Mouse (Mus musculus) heart, embryonic 10.5 days (tissue): ENCODE results near the gene Eva1c. TPM values are rescaled to one million over a fixed set of nuclear protein-coding genes. Genes with fewer than 3 reads are reported as not detected.

ENCODE experiments used
- DNase-seq: peaks from one replicate; pipeline ENCODE4 v3.0.0-alpha.2; 2017; ENCODE audit warnings: low spot score
- H3K27ac ChIP-seq: fragments of 300-500 bp; sonication (generic); 2 replicates; pipeline ENCODE4 v1.5.1; 2016; ENCODE audit warnings: mild to moderate bottlenecking
- H3K27me3 ChIP-seq: fragments of 300-500 bp; sonication (generic); 2 replicates; pipeline ENCODE4 v1.6.1; 2016; ENCODE audit warnings: mild to moderate bottlenecking; ENCODE audit not compliant: poor library complexity, insufficient read depth, severe bottlenecking
- H3K36me3 ChIP-seq: fragments of 300-500 bp; sonication (generic); 2 replicates; pipeline ENCODE4 v1.6.1; 2016; ENCODE audit warnings: mild to moderate bottlenecking, moderate library complexity
- H3K4me1 ChIP-seq: fragments of 300-500 bp; sonication (generic); 2 replicates; pipeline ENCODE4 v1.6.1; 2016; ENCODE audit warnings: mild to moderate bottlenecking
- H3K4me3 ChIP-seq: fragments of 300-500 bp; sonication (generic); 2 replicates; pipeline ENCODE4 v1.5.1; 2016; ENCODE audit warnings: mild to moderate bottlenecking, moderate library complexity
- H3K9me3 ChIP-seq: fragments of 300-500 bp; sonication (generic); 2 replicates; pipeline ENCODE4 v1.6.1; 2016; ENCODE audit warnings: mild to moderate bottlenecking, moderate library complexity
- WGBS: fragments of 180-500 bp; shearing (Covaris S2); methylation state at CpG from one replicate; pipeline ENCODE4 v1.1.7; 2016; 5-methylcytosine and 5-hydroxymethylcytosine counted together
- polyA plus RNA-seq: library from polyadenylated mRNA; unstranded; fragments of >200 nt; fragmentation: Nextera tagmentation; extraction: Ambion mirVana; gene quantifications from 2 replicates; pipeline ENCODE4 v1.2.1, GENCODE M21; 2016

Eva1c gene
- polyA plus RNA-seq, 1 experiment from 2014 or later = 1.0 TPM

- 52% methylated on average over 8 of the region's 8 CpGs for WGBS
- Histone ChIP-seq H3K36me3 (no peaks in the 10 kb centered on the region), H3K4me3 (no peak overlapping the region), H3K4me1 (peaks cover 16% of the 10 kb centered on the region), H3K27me3 (peaks cover 4% of the 10 kb centered on the region; the same call in 1 of the 2 replicates), H3K27ac (peak overlapping the region; percentile 22; the same call in 1 of the 2 replicates), H3K9me3 (no peaks in the 10 kb centered on the region)
- no peak for DNase-seq
Measured at GRCm38 (mm10) chr16:90882501-90882977, 56.0 kb downstream of the Eva1c start.

GRCm38 (mm10) chr16:90885351-90885750 lies 58.8 kb downstream of the Eva1c start:
- Histone ChIP-seq H3K27me3 (no peaks in the 10 kb centered on the region), H3K4me1 (peaks cover 16% of the 10 kb centered on the region), H3K4me3 (no peak overlapping the region), H3K27ac (peak overlapping the region; percentile 42; the same call in 1 of the 2 replicates), H3K36me3 (no peaks in the 10 kb centered on the region), H3K9me3 (no peaks in the 10 kb centered on the region)
- 77% methylated on average over 2 of the region's 2 CpGs for WGBS
- no peak for DNase-seq

GRCm38 (mm10) chr16:90885781-90886565 lies 59.5 kb downstream of the Eva1c start:
- H3K4me3 ChIP-seq = no peak overlapping the region
- H3K36me3 ChIP-seq = no peaks in the 10 kb centered on the region
- H3K27me3 ChIP-seq = no peaks in the 10 kb centered on the region; the same call in 1 of the 2 replicates
- no peak for DNase-seq
- H3K27ac ChIP-seq = peak overlapping the region; percentile 42; the same call in 1 of the 2 replicates
- H3K4me1 ChIP-seq = peaks cover 16% of the 10 kb centered on the region
- WGBS = 50% methylated on average over 9 of the region's 9 CpGs
- no peaks in the 10 kb centered on the region for H3K9me3 ChIP-seq

GRCm38 (mm10) chr16:90890683-90891082 lies 64.2 kb downstream of the Eva1c start:
- Histone ChIP-seq H3K4me1 (peaks cover 22% of the 10 kb centered on the region), H3K36me3 (no peaks in the 10 kb centered on the region), H3K27ac (no peak overlapping the region), H3K27me3 (peaks cover 6% of the 10 kb centered on the region; the same call in 1 of the 2 replicates), H3K4me3 (no peak overlapping the region), H3K9me3 (no peaks in the 10 kb centered on the region)
- 87% methylated on average over 9 of the region's 9 CpGs for WGBS
- DNase-seq = no peak

- Histone ChIP-seq H3K36me3 (no peaks in the 10 kb centered on the region), H3K27me3 (peaks cover 6% of the 10 kb centered on the region; the same call in 1 of the 2 replicates), H3K9me3 (no peaks in the 10 kb centered on the region), H3K27ac (no peak overlapping the region), H3K4me1 (peaks cover 14% of the 10 kb centered on the region), H3K4me3 (no peak overlapping the region)
- no peak for DNase-seq
- WGBS = 65% methylated on average over 14 of the region's 14 CpGs
Measured at GRCm38 (mm10) chr16:90891601-90892000, 65.1 kb downstream of the Eva1c start.

GRCm38 (mm10) chr16:90892081-90892480 lies 65.6 kb downstream of the Eva1c start:
- H3K4me1 ChIP-seq = peaks cover 14% of the 10 kb centered on the region
- 35% methylated on average over 8 of the region's 8 CpGs for WGBS
- H3K4me3 ChIP-seq = no peak overlapping the region
- DNase-seq = no peak
- peaks cover 6% of the 10 kb centered on the region; the same call in 1 of the 2 replicates for H3K27me3 ChIP-seq
- no peak overlapping the region for H3K27ac ChIP-seq
- H3K36me3 ChIP-seq = no peaks in the 10 kb centered on the region
- no peaks in the 10 kb centered on the region for H3K9me3 ChIP-seq

GRCm38 (mm10) chr16:90893019-90893418 lies 66.5 kb downstream of the Eva1c start:
- Histone ChIP-seq H3K27me3 (peaks cover 6% of the 10 kb centered on the region; the same call in 1 of the 2 replicates), H3K27ac (no peak overlapping the region), H3K4me1 (peaks cover 14% of the 10 kb centered on the region), H3K36me3 (no peaks in the 10 kb centered on the region), H3K9me3 (no peaks in the 10 kb centered on the region), H3K4me3 (no peak overlapping the region)
- 74% methylated on average over 7 of the region's 7 CpGs for WGBS
- no peak for DNase-seq

GRCm38 (mm10) chr16:90893792-90894191 lies 67.3 kb downstream of the Eva1c start:
- H3K36me3 ChIP-seq = no peaks in the 10 kb centered on the region
- 54% methylated on average over 9 of the region's 9 CpGs for WGBS
- peaks cover 6% of the 10 kb centered on the region; the same call in 1 of the 2 replicates for H3K27me3 ChIP-seq
- no peaks in the 10 kb centered on the region for H3K9me3 ChIP-seq
- H3K4me1 ChIP-seq = peaks cover 14% of the 10 kb centered on the region
- no peak for DNase-seq
- H3K27ac ChIP-seq = no peak overlapping the region
- no peak overlapping the region for H3K4me3 ChIP-seq

- WGBS = 92% methylated on average over 3 of the region's 3 CpGs
- Histone ChIP-seq H3K4me1 (peaks cover 8% of the 10 kb centered on the region), H3K4me3 (no peak overlapping the region), H3K27ac (no peak overlapping the region), H3K9me3 (no peaks in the 10 kb centered on the region), H3K36me3 (no peaks in the 10 kb centered on the region), H3K27me3 (0 out of 2 replicates have a peak, but pooled peaks cover 4% of the 10 kb centered on the region)
- no peak for DNase-seq
Measured at GRCm38 (mm10) chr16:90897651-90898050, 71.1 kb downstream of the Eva1c start.

- Histone ChIP-seq H3K27me3 (no peaks in the 10 kb centered on the region), H3K9me3 (no peaks in the 10 kb centered on the region), H3K27ac (no peak overlapping the region), H3K36me3 (no peaks in the 10 kb centered on the region), H3K4me1 (peaks cover 22% of the 10 kb centered on the region), H3K4me3 (no peak overlapping the region)
- WGBS = 59% methylated on average over 12 of the region's 12 CpGs
- DNase-seq = no peak
Measured at GRCm38 (mm10) chr16:90899498-90899897, 73.0 kb downstream of the Eva1c start.

GRCm38 (mm10) chr16:90901364-90901763 lies 74.8 kb downstream of the Eva1c start:
- 50% methylated on average over 4 of the region's 4 CpGs for WGBS
- H3K4me3 ChIP-seq = no peak overlapping the region
- DNase-seq = no peak
- H3K36me3 ChIP-seq = no peaks in the 10 kb centered on the region
- H3K9me3 ChIP-seq = no peaks in the 10 kb centered on the region
- H3K4me1 ChIP-seq = peaks cover 22% of the 10 kb centered on the region
- H3K27me3 ChIP-seq = no peaks in the 10 kb centered on the region
- no peak overlapping the region for H3K27ac ChIP-seq

- Histone ChIP-seq H3K27ac (no peak overlapping the region), H3K36me3 (no peaks in the 10 kb centered on the region), H3K4me1 (peaks cover 22% of the 10 kb centered on the region), H3K4me3 (no peak overlapping the region), H3K27me3 (peaks cover 5% of the 10 kb centered on the region; the same call in 1 of the 2 replicates), H3K9me3 (no peaks in the 10 kb centered on the region)
- WGBS = 26% methylated on average over 5 of the region's 5 CpGs
- no peak for DNase-seq
Measured at GRCm38 (mm10) chr16:90903300-90903699, 76.8 kb downstream of the Eva1c start.

GRCm38 (mm10) chr16:90907250-90907649 lies 80.7 kb downstream of the Eva1c start:
- H3K36me3 ChIP-seq = no peaks in the 10 kb centered on the region

More at GRCm38 (mm10) chr16:90907250-90907649, 80.7 kb downstream of the Eva1c start:
- H3K9me3 ChIP-seq = no peaks in the 10 kb centered on the region
- H3K4me3 ChIP-seq = no peak overlapping the region
- WGBS = 62% methylated on average over 7 of the region's 7 CpGs
- peaks cover 31% of the 10 kb centered on the region for H3K4me1 ChIP-seq
- no peak overlapping the region for H3K27ac ChIP-seq
- no peak for DNase-seq
- peaks cover 26% of the 10 kb centered on the region; the same call in 1 of the 2 replicates for H3K27me3 ChIP-seq
